Mouse (Mus musculus) ES-Bruce4 (cell line): ENCODE measurements at regions not wholly inside any gene's neighbourhood (a gene's known extent, or its start where the extent isn't known, plus 50 kb on each side); places are given as distances from the start of the nearest gene placed in this dataset.

Experiments
- CTCF ChIP-seq: IDR thresholded peaks from one replicate; pipeline ENCODE4 v1.8.1; 2011; ENCODE audit warnings: low read depth, low read length
- EP300 ChIP-seq: IDR thresholded peaks from 2 replicates; pipeline ENCODE4 v1.6.1; 2011; ENCODE audit warnings: low read depth, low read length; ENCODE audit not compliant: insufficient read depth
- POLR2A ChIP-seq: IDR thresholded peaks from one replicate; pipeline ENCODE4 v1.8.1; 2011; ENCODE audit warnings: low read length; ENCODE audit not compliant: insufficient read depth

DNA sequence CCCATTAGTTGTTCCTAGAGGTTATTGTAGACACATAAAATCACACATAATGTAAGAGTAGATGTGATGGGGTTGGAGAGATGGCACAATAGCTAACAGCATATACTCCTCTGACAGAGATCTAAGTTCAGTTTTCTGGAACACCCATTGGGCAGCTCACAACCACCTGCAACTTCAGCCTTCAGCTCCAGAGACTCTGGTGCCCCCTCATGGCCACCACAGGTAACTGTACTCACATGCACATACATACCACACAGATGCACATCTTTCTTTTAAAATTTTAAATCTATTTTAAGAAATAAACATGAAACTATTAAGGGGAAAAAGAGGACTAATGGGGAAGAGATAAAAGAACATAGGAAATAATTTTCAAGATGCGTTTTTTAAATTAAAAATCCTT lies 117.3 kb upstream of the Nckap5 start:
- TF ChIP-seq CTCF (no peak), POLR2A (no peak), EP300 (no peak)
